Mouse (Mus musculus) stomach, postnatal 0 days (tissue): ENCODE results near the gene Zfp672. TPM values are rescaled to one million over a fixed set of nuclear protein-coding genes. Genes with fewer than 3 reads are reported as not detected.
"Not testable (repeated sequence)": the region's sequence is repeated elsewhere in the genome, so short reads cannot be mapped to it uniquely, and the experiment has no call there.

Experiments
- ATAC-seq: fragments of 200-750 bp; cut with Nextera tagmentation; 2 replicates; pipeline ENCODE4 v1.8.0; 2017; ENCODE audit not compliant: low FRiP score, low TSS enrichment
- DNase-seq: peaks from one replicate; pipeline ENCODE4 v3.0.0-alpha.2; 2016; ENCODE audit warnings: low spot score
- H3K27ac ChIP-seq: fragments of 300-500 bp; sonication (generic); replicated peaks from 2 replicates; pipeline ENCODE4 v1.5.1; 2014; ENCODE audit warnings: mild to moderate bottlenecking, control low read depth
- H3K27me3 ChIP-seq: fragments of 300-500 bp; sonication (generic); 2 replicates; pipeline ENCODE4 v1.6.1; 2014; ENCODE audit warnings: low read length; ENCODE audit not compliant: control insufficient read depth, insufficient read depth
- H3K36me3 ChIP-seq: fragments of 300-500 bp; sonication (generic); 2 replicates; pipeline ENCODE4 v1.6.1; 2014; ENCODE audit warnings: low read length, mixed read lengths; ENCODE audit not compliant: control insufficient read depth, insufficient read depth
- H3K4me1 ChIP-seq: fragments of 300-500 bp; sonication (generic); replicated peaks from 2 replicates; pipeline ENCODE4 v1.6.1; 2014; ENCODE audit warnings: antibody characterized with exemption; ENCODE audit not compliant: control insufficient read depth, insufficient read depth
- H3K4me2 ChIP-seq: fragments of 300-500 bp; sonication (generic); replicated peaks from 2 replicates; pipeline ENCODE4 v1.6.1; 2014; ENCODE audit warnings: low read depth, mild to moderate bottlenecking, control low read depth, moderate library complexity
- H3K4me3 ChIP-seq: fragments of 300-500 bp; sonication (generic); 2 replicates; pipeline ENCODE4 v1.5.1; 2014; ENCODE audit warnings: low read depth, low read length, control low read depth
- H3K9ac ChIP-seq: fragments of 300-500 bp; sonication (generic); 2 replicates; pipeline ENCODE4 v1.6.1; 2014; ENCODE audit warnings: mild to moderate bottlenecking, low read length, control low read depth, mixed read lengths
- H3K9me3 ChIP-seq: fragments of 300-500 bp; sonication (generic); 2 replicates; pipeline ENCODE4 v1.6.1; 2016; ENCODE audit warnings: low read length; ENCODE audit not compliant: control insufficient read depth
- CTCF ChIP-seq: IDR thresholded peaks from 2 replicates; pipeline ENCODE4 v1.5.1; 2016; ENCODE audit warnings: antibody characterized with exemption, low read depth, mild to moderate bottlenecking, moderate library complexity
- EP300 ChIP-seq: optimal IDR thresholded peaks from 2 replicates; pipeline ENCODE3; 2016; ENCODE audit warnings: antibody characterized with exemption
- whole genome bisulfite sequencing: fragments of 180-500 bp; shearing (Covaris S2); extraction: QIAGEN DNeasy Blood & Tissue Kit; methylation state at CpG from one replicate; pipeline ENCODE4 v1.1.7; 2014; 5-methylcytosine and 5-hydroxymethylcytosine counted together
- polyA plus RNA-seq: library from polyadenylated mRNA; unstranded; fragments of >200 nt; fragmentation: Nextera tagmentation; extraction: Ambion mirVana; gene quantifications from 2 replicates; pipeline ENCODE4 v1.2.1, GENCODE M21; 2015

Gene Zfp672
- polyA plus RNA-seq, 1 experiment from 2014 or later: 78.4 TPM

DNA sequence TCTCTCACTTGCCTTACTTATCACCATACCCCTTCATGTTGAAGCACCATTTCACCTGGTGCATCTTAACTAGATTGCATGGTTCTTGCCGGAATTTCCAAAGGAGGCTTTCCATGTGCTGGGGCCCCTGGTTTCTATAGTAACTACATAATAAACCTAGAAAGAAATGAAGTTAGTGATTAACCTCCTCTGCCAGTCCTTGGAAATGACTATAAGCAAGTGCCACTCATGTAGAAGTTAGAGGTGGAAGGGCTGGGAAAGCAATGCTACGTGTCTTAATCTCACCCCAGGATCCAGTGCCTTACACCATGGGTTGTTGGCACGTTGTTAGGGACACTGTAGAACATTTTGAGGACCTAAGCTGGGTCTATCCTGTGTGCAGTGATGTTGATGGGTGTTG, 34.3 kb upstream of the Zfp672 start:
- Histone ChIP-seq H3K27me3 (no peaks in the 10 kb centered on the region), H3K9ac (no peak overlapping the region), H3K4me3 (no peak overlapping the region), H3K4me2 (no peak overlapping the region), H3K9me3 (no peaks in the 10 kb centered on the region), H3K36me3 (no peaks in the 10 kb centered on the region), H3K4me1 (no peaks in the 10 kb centered on the region), H3K27ac (peak overlapping the region; percentile 49; the same call in 1 of the 2 replicates)
- ATAC-seq (no peak), DNase-seq (no peak)
- TF ChIP-seq EP300: no peak
- WGBS: 51% methylated on average over 3 of the region's 3 CpGs

DNA sequence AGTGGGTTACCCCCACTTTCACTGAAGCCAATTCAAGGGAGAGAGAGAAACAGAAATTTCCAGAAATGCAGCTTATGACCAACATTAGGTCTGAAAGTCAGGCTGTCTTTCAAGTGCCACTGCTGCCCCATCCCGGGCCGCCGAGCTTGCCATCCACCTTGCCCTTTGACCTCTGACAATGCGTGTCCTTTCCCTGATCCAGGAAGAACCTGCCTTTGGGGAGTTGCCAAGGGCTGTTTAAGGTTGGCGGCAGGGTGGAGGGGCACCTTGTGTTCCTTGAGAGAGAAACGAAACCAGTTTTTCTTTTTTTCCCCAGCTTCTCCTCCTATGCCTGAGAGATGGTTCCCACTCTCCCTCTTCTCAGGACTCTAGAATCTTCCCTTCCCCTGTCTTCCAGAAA, 32.4 kb upstream of the Zfp672 start:
- not testable (repeated sequence) for H3K9me3 ChIP-seq, H3K4me3 ChIP-seq, H3K36me3 ChIP-seq, H3K27me3 ChIP-seq, H3K27ac ChIP-seq, DNase-seq, H3K4me1 ChIP-seq, H3K4me2 ChIP-seq, H3K9ac ChIP-seq
- peak; percentile 73 for ATAC-seq
- WGBS: no CpG with 5 or more reads among the region's 6 CpGs

DNA sequence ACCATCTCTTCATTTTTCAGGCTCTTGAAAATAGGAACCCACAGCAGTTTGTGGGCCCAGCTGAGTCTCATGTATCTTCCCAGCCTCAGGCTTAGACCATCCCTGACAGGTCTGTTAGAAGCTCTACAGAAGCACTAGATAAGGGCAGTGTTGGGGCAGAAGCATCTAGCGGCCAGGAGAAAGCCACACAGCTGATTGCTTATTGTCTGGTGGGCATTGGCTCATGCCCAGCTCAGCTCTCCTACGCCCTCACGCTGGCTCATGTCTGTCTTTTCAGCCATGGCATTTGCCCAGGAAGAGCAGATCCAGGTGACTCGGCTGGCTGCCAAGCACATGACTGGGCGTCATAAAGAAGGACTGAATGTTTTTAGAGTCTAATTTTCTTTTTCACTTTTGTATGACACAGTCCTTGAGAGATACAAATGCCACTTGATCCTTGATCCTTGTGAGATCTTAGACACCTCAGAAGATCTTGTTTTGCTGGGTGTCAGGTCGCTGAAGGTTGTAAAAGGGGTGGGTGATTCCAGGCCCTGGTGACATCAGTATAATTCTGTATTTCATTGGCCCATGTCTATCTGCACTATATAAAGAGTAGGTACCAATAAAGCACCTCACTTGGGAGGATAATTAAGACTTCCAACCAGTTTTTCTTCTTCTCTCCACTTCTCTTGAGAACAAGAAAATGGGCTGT, 27.9 kb upstream of the Zfp672 start:
- Histone ChIP-seq H3K27ac (0 out of 2 replicates have a peak overlapping the region, but pooled peaks have one; percentile 24), H3K9me3 (no peaks in the 10 kb centered on the region), H3K36me3 (no peaks in the 10 kb centered on the region), H3K4me2 (no peak overlapping the region), H3K4me3 (no peak overlapping the region), H3K9ac (no peak overlapping the region), H3K4me1 (no peaks in the 10 kb centered on the region), H3K27me3 (no peaks in the 10 kb centered on the region)
- TF ChIP-seq EP300 (no peak), CTCF (no peak)
- no peak for DNase-seq
- WGBS: 63% methylated on average over 6 of the region's 6 CpGs
- no peak for ATAC-seq

DNA sequence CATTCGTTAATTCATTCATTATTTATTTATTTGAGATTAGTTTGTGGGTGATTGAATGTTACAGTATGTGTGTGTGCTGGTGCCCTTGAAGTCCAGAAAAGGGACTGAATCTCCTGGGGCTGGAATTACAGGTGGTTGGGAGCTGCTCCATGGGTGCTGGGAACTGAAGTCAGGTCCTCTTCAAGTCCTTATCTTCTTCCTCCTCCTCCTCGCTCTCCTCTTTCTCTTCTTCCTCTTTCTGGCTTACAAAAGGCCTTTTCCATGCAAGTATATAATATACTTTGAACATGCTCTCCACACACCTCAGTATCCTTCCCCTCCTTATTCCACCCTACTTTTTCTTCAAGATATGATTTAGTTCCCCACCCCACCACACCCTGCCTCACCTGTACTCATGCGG, 26.9 kb upstream of the Zfp672 start:
- Histone ChIP-seq H3K4me2 (no peak overlapping the region), H3K4me1 (no peaks in the 10 kb centered on the region), H3K9ac (no peak overlapping the region), H3K27me3 (no peaks in the 10 kb centered on the region), H3K9me3 (no peaks in the 10 kb centered on the region), H3K27ac (peak overlapping the region; percentile 35), H3K36me3 (no peaks in the 10 kb centered on the region), H3K4me3 (no peak overlapping the region)
- no peak for TF ChIP-seq CTCF
- TF ChIP-seq EP300: no peak
- DNase-seq (no peak), ATAC-seq (no peak)
- 77% methylated on average over 3 of the region's 3 CpGs for WGBS

DNA sequence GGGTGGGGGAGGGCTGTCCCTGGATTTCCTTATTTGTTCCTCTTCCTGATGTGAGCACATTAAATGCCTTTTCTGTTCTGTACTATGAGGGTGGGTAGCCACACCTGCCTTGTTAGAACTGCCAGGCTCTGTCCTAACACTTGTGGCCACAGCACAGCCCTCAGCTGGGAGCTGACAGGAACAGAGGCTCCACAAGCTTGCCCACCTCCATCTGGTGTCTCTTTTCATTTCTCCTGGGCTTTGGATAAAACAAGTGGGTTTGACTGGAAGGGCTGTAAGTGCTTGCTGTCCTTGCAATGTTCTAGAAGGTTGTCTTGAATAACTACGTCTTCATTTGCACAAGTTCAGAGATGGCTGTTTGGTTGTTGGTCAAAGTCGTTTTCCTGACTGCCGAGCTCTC, 24.8 kb upstream of the Zfp672 start:
- H3K27ac ChIP-seq: peak overlapping the region; percentile 58; the same call in 1 of the 2 replicates
- 59% methylated on average over 3 of the region's 3 CpGs for WGBS
- TF ChIP-seq CTCF (no peak), EP300 (no peak)

DNA sequence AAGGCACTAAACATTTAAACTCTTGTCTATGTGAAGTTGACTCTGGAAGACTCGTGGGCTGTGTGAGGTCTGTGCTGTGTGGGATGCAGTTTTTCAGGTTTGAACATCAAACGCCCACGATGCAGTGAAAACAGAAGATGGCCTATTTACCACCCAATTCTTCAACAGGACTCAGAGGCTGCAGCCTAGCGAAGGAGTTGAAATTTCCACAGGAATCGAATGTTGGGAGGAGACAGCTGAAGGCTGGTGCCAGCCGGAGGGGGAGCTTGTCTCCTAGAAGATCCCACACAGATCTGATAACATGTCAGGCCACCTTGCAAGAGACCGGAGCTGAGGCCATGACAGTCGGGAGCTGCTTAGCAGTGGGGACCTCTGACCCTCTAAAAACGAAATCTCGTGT, 24.3 kb upstream of the Zfp672 start:
- Histone ChIP-seq H3K9me3 (no peaks in the 10 kb centered on the region), H3K27me3 (no peaks in the 10 kb centered on the region), H3K4me2 (no peak overlapping the region), H3K36me3 (no peaks in the 10 kb centered on the region), H3K4me3 (no peak overlapping the region), H3K27ac (no peak overlapping the region), H3K9ac (no peak overlapping the region), H3K4me1 (no peaks in the 10 kb centered on the region)
- WGBS: 57% methylated on average over 10 of the region's 10 CpGs
- DNase-seq (no peak), ATAC-seq (no peak)
- TF ChIP-seq EP300: no peak
- no peak for TF ChIP-seq CTCF

More for the DNA sequence above, 24.8 kb upstream of the Zfp672 start:
- Histone ChIP-seq H3K4me1 (no peaks in the 10 kb centered on the region), H3K9ac (no peak overlapping the region), H3K36me3 (no peaks in the 10 kb centered on the region), H3K27me3 (no peaks in the 10 kb centered on the region), H3K9me3 (no peaks in the 10 kb centered on the region), H3K4me3 (no peak overlapping the region), H3K4me2 (no peak overlapping the region)
- ATAC-seq (no peak), DNase-seq (no peak)
